Mouse (Mus musculus) limb, embryonic 10.5 days (tissue): ENCODE measurements around the gene Acoxl. TPM values are rescaled to one million over a fixed set of nuclear protein-coding genes. Genes with fewer than 3 reads are reported as not detected.
A peak's percentile ranks its signal among the peaks of the same experiment; 100 is the strongest.

ENCODE experiments used
- DNase-seq: peaks from one replicate; pipeline ENCODE4 v3.0.0-alpha.2; 2017; ENCODE audit warnings: low spot score
- H3K27ac ChIP-seq: fragments of 300-500 bp; sonication (generic); 2 replicates; pipeline ENCODE4 v1.5.1; 2016; ENCODE audit warnings: mild to moderate bottlenecking
- H3K27me3 ChIP-seq: fragments of 300-500 bp; sonication (generic); 2 replicates; pipeline ENCODE4 v1.6.1; 2016; ENCODE audit warnings: low read depth, mild to moderate bottlenecking; ENCODE audit not compliant: poor library complexity, severe bottlenecking
- H3K36me3 ChIP-seq: fragments of 300-500 bp; sonication (generic); 2 replicates; pipeline ENCODE4 v1.6.1; 2016; ENCODE audit warnings: mild to moderate bottlenecking, moderate library complexity
- H3K4me1 ChIP-seq: fragments of 300-500 bp; sonication (generic); 2 replicates; pipeline ENCODE4 v1.6.1; 2016
- H3K4me3 ChIP-seq: fragments of 300-500 bp; sonication (generic); 2 replicates; pipeline ENCODE4 v1.5.1; 2016; ENCODE audit warnings: mild to moderate bottlenecking, moderate library complexity
- H3K9me3 ChIP-seq: fragments of 300-500 bp; sonication (generic); replicated peaks from 2 replicates; pipeline ENCODE4 v1.6.1; 2016; ENCODE audit warnings: mild to moderate bottlenecking
- whole genome bisulfite sequencing: fragments of 180-500 bp; shearing (Covaris S2); methylation state at CpG from one replicate; pipeline ENCODE4 v1.1.7; 2016; 5-methylcytosine and 5-hydroxymethylcytosine counted together
- polyA plus RNA-seq: library from polyadenylated mRNA; unstranded; fragments of >200 nt; fragmentation: Nextera tagmentation; extraction: Ambion mirVana; gene quantifications from 2 replicates; pipeline ENCODE4 v1.2.1, GENCODE M21; 2016

The Acoxl gene
- polyA plus RNA-seq, 1 experiment from 2014 or later, result 0.20 TPM

GRCm38 (mm10) chr2:127907679-127908042 lies 69.0 kb downstream of the Acoxl start:
- H3K9me3 ChIP-seq, result no peaks in the 10 kb centered on the region
- 39% methylated on average over 1 of the region's 1 CpGs for WGBS
- no peaks in the 10 kb centered on the region for H3K27me3 ChIP-seq
- peak; percentile 64 for DNase-seq
- H3K4me3 ChIP-seq, result peak overlapping the region; percentile 30; the same call in 1 of the 2 replicates
- H3K36me3 ChIP-seq, result no peaks in the 10 kb centered on the region
- H3K4me1 ChIP-seq, result peaks cover 64% of the 10 kb centered on the region
- H3K27ac ChIP-seq, result peak overlapping the region; percentile 87

- WGBS, result 38% methylated on average over 7 of the region's 7 CpGs
- H3K9me3 ChIP-seq, result no peaks in the 10 kb centered on the region
- peaks cover 64% of the 10 kb centered on the region for H3K4me1 ChIP-seq
- H3K36me3 ChIP-seq, result no peaks in the 10 kb centered on the region
- H3K4me3 ChIP-seq, result no peak overlapping the region
- no peak for DNase-seq
- H3K27me3 ChIP-seq, result no peaks in the 10 kb centered on the region
- H3K27ac ChIP-seq, result peak overlapping the region; percentile 87
These were observed 70.2 kb downstream of the Acoxl start for GRCm38 (mm10) chr2:127908881-127909280.

- Histone ChIP-seq H3K4me1 (peaks cover 55% of the 10 kb centered on the region), H3K9me3 (no peaks in the 10 kb centered on the region), H3K36me3 (no peaks in the 10 kb centered on the region), H3K27ac (peak overlapping the region; percentile 87), H3K4me3 (no peak overlapping the region), H3K27me3 (no peaks in the 10 kb centered on the region)
- DNase-seq, result no peak
- WGBS, result 89% methylated on average over 4 of the region's 4 CpGs
These were observed 71.1 kb downstream of the Acoxl start for GRCm38 (mm10) chr2:127909790-127910189.

GRCm38 (mm10) chr2:127911579-127911978 lies 72.9 kb downstream of the Acoxl start:
- WGBS, result 92% methylated on average over 3 of the region's 3 CpGs
- Histone ChIP-seq H3K27me3 (no peaks in the 10 kb centered on the region), H3K36me3 (no peaks in the 10 kb centered on the region), H3K4me1 (peaks cover 37% of the 10 kb centered on the region), H3K27ac (no peak overlapping the region), H3K4me3 (no peak overlapping the region), H3K9me3 (no peaks in the 10 kb centered on the region)
- DNase-seq, result no peak

- no peaks in the 10 kb centered on the region for H3K9me3 ChIP-seq
- no peak for DNase-seq
- peaks cover 12% of the 10 kb centered on the region for H3K4me1 ChIP-seq
- H3K27ac ChIP-seq, result no peak overlapping the region
- H3K27me3 ChIP-seq, result no peaks in the 10 kb centered on the region
- H3K36me3 ChIP-seq, result no peaks in the 10 kb centered on the region
- no peak overlapping the region for H3K4me3 ChIP-seq
- 91% methylated on average over 5 of the region's 5 CpGs for whole genome bisulfite sequencing
These were observed 75.4 kb downstream of the Acoxl start for GRCm38 (mm10) chr2:127914047-127914446.

- H3K4me3 ChIP-seq, result no peak overlapping the region
- H3K27ac ChIP-seq, result no peak overlapping the region
- 83% methylated on average over 7 of the region's 7 CpGs for WGBS
- H3K36me3 ChIP-seq, result no peaks in the 10 kb centered on the region
- no peak for DNase-seq
- H3K9me3 ChIP-seq, result no peaks in the 10 kb centered on the region
- H3K27me3 ChIP-seq, result no peaks in the 10 kb centered on the region
- peaks cover 5% of the 10 kb centered on the region for H3K4me1 ChIP-seq
These were observed 78.2 kb downstream of the Acoxl start for GRCm38 (mm10) chr2:127916804-127917410.

- H3K4me1 ChIP-seq, result peaks cover 18% of the 10 kb centered on the region
- H3K27me3 ChIP-seq, result no peaks in the 10 kb centered on the region
- no peak overlapping the region for H3K4me3 ChIP-seq
- no peaks in the 10 kb centered on the region for H3K9me3 ChIP-seq
- no peak for DNase-seq
- H3K36me3 ChIP-seq, result no peaks in the 10 kb centered on the region
- H3K27ac ChIP-seq, result no peak overlapping the region
- 84% methylated on average over 1 of the region's 1 CpGs for WGBS
These were observed 81.1 kb downstream of the Acoxl start for GRCm38 (mm10) chr2:127919740-127920139.

- Histone ChIP-seq H3K27ac (peak overlapping the region; percentile 56), H3K4me3 (no peak overlapping the region), H3K36me3 (no peaks in the 10 kb centered on the region), H3K27me3 (no peaks in the 10 kb centered on the region), H3K9me3 (no peaks in the 10 kb centered on the region), H3K4me1 (peaks cover 30% of the 10 kb centered on the region)
- DNase-seq, result peak; percentile 46
- 47% methylated on average over 22 of the region's 22 CpGs for WGBS
These were observed 83.6 kb downstream of the Acoxl start for GRCm38 (mm10) chr2:127922036-127922901.

GRCm38 (mm10) chr2:127923077-127923680 lies 84.5 kb downstream of the Acoxl start:
- Histone ChIP-seq H3K9me3 (no peaks in the 10 kb centered on the region), H3K27ac (no peak overlapping the region; the same call in 1 of the 2 replicates), H3K36me3 (no peaks in the 10 kb centered on the region), H3K4me3 (no peak overlapping the region), H3K4me1 (peaks cover 39% of the 10 kb centered on the region), H3K27me3 (no peaks in the 10 kb centered on the region)
- DNase-seq, result no peak
- WGBS, result 85% methylated on average over 5 of the region's 5 CpGs

GRCm38 (mm10) chr2:127926679-127927324 lies 88.1 kb downstream of the Acoxl start:
- WGBS, result 80% methylated on average over 9 of the region's 9 CpGs

GRCm38 (mm10) chr2:127927452-127928273 lies 89.0 kb downstream of the Acoxl start:
- Histone ChIP-seq H3K36me3 (no peaks in the 10 kb centered on the region), H3K27ac (peak overlapping the region; percentile 64), H3K9me3 (no peaks in the 10 kb centered on the region), H3K27me3 (no peaks in the 10 kb centered on the region), H3K4me1 (peaks cover 36% of the 10 kb centered on the region), H3K4me3 (no peak overlapping the region)
- DNase-seq, result peak; percentile 44
- 35% methylated on average over 15 of the region's 15 CpGs for WGBS

More at GRCm38 (mm10) chr2:127926679-127927324, 88.1 kb downstream of the Acoxl start:
- Histone ChIP-seq H3K4me3 (no peak overlapping the region), H3K9me3 (no peaks in the 10 kb centered on the region), H3K36me3 (no peaks in the 10 kb centered on the region), H3K27ac (peak overlapping the region; percentile 64), H3K27me3 (no peaks in the 10 kb centered on the region), H3K4me1 (peaks cover 45% of the 10 kb centered on the region)
- no peak for DNase-seq

GRCm38 (mm10) chr2:127928279-127928678 lies 89.6 kb downstream of the Acoxl start:
- no peak overlapping the region for H3K4me3 ChIP-seq
- 43% methylated on average over 5 of the region's 5 CpGs for WGBS
- H3K36me3 ChIP-seq, result no peaks in the 10 kb centered on the region
- H3K9me3 ChIP-seq, result no peaks in the 10 kb centered on the region
- peak overlapping the region; percentile 64; the same call in 1 of the 2 replicates for H3K27ac ChIP-seq
- peaks cover 30% of the 10 kb centered on the region for H3K4me1 ChIP-seq
- DNase-seq, result no peak
- H3K27me3 ChIP-seq, result no peaks in the 10 kb centered on the region
